Mouse (Mus musculus) embryonic fibroblast, embryonic 13.5 days (primary cell): ENCODE measurements around the gene Agap1. TPM values are rescaled to one million over a fixed set of nuclear protein-coding genes. Genes with fewer than 3 reads are reported as not detected.

ENCODE experiments used
- H3K27ac ChIP-seq: 2 replicates; pipeline ENCODE4 v1.5.1; 2012; ENCODE audit warnings: low read length, control low read depth, inconsistent platforms; ENCODE audit not compliant: insufficient read depth
- H3K4me1 ChIP-seq: 2 replicates; pipeline ENCODE4 v1.6.1; 2011; ENCODE audit warnings: low read length; ENCODE audit not compliant: control insufficient read depth, insufficient read depth
- H3K4me3 ChIP-seq: 2 replicates; pipeline ENCODE4 v1.5.1; 2011; ENCODE audit warnings: mild to moderate bottlenecking, control low read depth, low read length; ENCODE audit not compliant: insufficient read depth
- CTCF ChIP-seq: IDR thresholded peaks from 2 replicates; pipeline ENCODE4 v1.5.1; 2011; ENCODE audit warnings: mild to moderate bottlenecking, control low read depth, low read length, moderate library complexity, borderline replicate concordance; ENCODE audit not compliant: insufficient read depth
- POLR2A ChIP-seq: IDR thresholded peaks from 2 replicates; pipeline ENCODE4 v1.6.1; 2011; ENCODE audit warnings: low read depth, mild to moderate bottlenecking, control low read depth, low read length, moderate library complexity
- polyA plus RNA-seq: library from polyadenylated mRNA; stranded (reverse); fragments of >200 nt; gene quantifications from 2 replicates; pipeline ENCODE4 v1.2.4, GENCODE M21; 2011; ENCODE audit warnings: low read depth; ENCODE audit not compliant: missing spikeins, insufficient read length

Agap1 gene
- polyA plus RNA-seq, 1 experiment, result 32.1 TPM

DNA sequence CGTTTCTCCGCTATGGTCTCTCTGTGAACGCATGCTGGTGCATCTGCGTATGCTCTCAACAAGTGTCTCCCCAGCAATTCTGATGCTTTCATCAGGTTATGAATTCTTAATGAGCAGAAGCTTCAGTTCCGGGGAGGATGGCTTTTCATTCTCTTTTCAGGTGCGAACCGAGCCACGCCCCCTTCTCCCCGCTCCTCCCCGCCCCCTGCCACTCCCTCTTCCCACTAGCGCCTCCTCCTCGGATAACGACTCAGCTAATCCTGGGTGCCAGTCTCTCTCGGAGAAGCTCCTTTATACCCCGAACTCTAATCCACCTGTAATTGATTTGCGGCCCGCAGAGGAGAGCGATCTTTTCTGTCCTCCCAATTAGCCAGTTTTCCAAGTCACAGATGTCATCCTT, 463.5 kb downstream of the Agap1 start:
- Histone ChIP-seq H3K27ac (no peak overlapping the region), H3K4me1 (no peaks in the 10 kb centered on the region), H3K4me3 (no peak overlapping the region)
- TF ChIP-seq CTCF, result no peak
- TF ChIP-seq POLR2A, result no peak

GRCm38 (mm10) chr1:89919206-89919605, 464.6 kb downstream of the Agap1 start:
- TF ChIP-seq POLR2A (no peak), CTCF (no peak)
- no peak overlapping the region for H3K27ac ChIP-seq
- H3K4me1 ChIP-seq, result no peaks in the 10 kb centered on the region
- H3K4me3 ChIP-seq, result no peak overlapping the region

DNA sequence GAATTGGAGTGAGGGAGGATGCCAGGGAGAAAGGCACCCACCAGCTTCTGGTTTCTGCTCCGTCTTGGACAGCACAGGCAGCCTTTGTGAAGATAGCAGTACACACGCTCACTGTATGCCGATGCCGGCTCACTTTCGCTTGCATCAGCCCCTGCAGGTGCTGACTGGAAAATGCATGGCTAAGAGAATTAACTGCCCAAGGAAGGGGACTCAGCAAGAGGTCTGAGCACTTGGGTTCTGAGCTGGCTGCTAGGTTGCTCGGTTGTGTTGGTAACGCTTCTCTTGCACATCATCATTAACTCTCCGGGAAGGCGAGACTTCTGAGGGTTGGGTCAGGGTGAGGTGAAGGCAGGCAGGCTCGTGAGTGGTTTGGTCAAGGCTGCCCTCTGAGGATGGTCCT, 467.2 kb downstream of the Agap1 start:
- H3K4me3 ChIP-seq, result no peak overlapping the region
- no peak overlapping the region for H3K27ac ChIP-seq
- H3K4me1 ChIP-seq, result no peaks in the 10 kb centered on the region
- TF ChIP-seq POLR2A (no peak), CTCF (no peak)

GRCm38 (mm10) chr1:89922282-89922681, 467.7 kb downstream of the Agap1 start:
- Histone ChIP-seq H3K4me3 (no peak overlapping the region), H3K27ac (no peak overlapping the region), H3K4me1 (no peaks in the 10 kb centered on the region)
- no peak for TF ChIP-seq CTCF
- TF ChIP-seq POLR2A, result no peak

DNA sequence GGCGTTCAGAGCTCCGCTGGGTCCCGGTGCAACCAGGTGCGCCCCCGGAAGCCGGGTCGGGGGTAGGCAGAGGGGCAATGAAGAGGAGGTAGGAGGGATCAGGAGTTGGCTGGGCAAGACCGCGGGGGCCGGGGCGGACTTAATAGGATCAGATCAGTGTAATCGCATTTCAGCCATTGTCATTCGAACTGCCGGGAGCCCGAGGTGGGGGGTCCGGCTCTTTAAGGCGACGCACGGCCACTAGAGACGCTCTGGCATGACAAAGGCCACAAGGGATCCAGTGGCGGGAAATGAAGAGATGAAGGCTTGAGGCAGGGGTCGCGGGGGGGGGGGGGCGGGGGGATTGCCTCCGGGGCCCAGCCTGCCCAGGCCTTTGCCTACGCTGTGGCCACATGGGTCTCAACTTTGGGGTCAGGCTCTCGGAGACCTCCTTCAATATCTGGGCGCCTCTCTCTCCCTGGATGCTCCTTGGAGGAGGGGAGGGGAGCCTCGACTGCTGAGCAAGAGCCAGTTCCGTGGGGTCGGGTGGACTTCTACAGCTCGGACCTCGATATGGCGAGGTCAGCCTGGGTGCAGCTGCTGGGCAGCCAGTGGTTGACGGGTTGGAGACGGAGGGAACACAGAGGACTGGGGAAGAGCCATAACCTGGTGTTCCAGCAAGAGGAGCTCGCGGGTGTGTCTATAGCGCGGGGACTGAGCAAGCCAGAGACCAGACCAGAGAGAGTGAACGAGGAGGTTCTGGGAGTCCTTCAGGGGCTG, 468.5 kb downstream of the Agap1 start:
- H3K4me1 ChIP-seq, result peaks cover 2% of the 10 kb centered on the region; the same call in 1 of the 2 replicates
- no peak overlapping the region for H3K27ac ChIP-seq
- TF ChIP-seq POLR2A (no peak), CTCF (no peak)
- no peak overlapping the region for H3K4me3 ChIP-seq

DNA sequence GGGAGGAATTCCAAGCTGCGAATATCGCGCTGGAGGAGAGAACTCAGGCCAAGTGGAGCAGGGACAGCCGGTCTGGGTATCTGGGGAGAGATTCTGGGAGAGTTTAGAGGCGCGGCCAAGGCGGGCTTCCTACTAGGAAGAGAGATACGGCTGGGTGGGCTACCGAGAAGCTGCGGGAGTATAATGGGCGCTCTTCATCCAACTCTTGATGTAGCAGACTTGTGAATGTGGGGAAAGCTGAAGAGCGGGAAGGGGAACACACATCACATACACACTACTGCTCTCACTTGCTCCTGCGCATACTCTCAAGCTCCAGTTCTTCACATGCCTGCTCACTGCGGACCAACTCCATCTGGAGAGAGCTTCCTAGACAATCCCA, 469.0 kb downstream of the Agap1 start:
- no peak overlapping the region for H3K4me3 ChIP-seq

DNA sequence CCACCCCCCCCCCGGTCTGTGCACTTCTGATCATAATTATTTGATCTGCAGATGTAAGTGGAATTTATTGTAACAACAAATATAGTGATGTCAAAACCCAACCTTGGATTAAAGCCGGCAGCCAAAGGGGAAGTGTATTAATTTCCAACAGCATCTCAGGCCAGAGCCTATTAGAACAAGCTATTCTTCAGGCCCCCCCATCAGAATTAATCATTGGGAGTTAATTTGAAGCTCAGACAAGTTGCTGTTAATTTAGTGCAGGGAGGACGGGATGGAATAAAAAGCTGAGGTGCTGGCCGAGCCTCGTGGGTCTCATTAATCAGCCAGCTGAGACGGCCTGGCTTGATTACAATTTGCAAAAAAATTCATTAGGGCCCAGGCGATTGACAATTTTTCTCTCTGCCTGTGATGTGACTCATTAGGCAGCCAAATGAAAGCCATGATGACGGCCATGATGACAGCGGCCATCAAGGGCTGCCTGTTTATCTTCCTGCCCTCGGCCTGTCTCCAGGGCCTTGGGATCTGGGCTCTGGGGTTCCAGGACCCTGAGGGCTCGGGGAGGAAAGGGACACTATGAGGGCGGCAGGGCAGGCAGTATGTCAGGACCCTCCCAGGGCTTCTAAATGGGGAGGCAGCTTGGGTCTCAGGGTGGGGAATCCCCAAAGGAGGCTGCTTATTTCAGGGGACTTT, 471.0 kb downstream of the Agap1 start:
- TF ChIP-seq POLR2A (no peak), CTCF (no peak)
- Histone ChIP-seq H3K4me1 (peaks cover 2% of the 10 kb centered on the region; the same call in 1 of the 2 replicates), H3K4me3 (no peak overlapping the region), H3K27ac (no peak overlapping the region)

More for the DNA sequence above, 469.0 kb downstream of the Agap1 start:
- TF ChIP-seq POLR2A (no peak), CTCF (no peak)
- H3K4me1 ChIP-seq, result peaks cover 2% of the 10 kb centered on the region; the same call in 1 of the 2 replicates
- no peak overlapping the region for H3K27ac ChIP-seq

DNA sequence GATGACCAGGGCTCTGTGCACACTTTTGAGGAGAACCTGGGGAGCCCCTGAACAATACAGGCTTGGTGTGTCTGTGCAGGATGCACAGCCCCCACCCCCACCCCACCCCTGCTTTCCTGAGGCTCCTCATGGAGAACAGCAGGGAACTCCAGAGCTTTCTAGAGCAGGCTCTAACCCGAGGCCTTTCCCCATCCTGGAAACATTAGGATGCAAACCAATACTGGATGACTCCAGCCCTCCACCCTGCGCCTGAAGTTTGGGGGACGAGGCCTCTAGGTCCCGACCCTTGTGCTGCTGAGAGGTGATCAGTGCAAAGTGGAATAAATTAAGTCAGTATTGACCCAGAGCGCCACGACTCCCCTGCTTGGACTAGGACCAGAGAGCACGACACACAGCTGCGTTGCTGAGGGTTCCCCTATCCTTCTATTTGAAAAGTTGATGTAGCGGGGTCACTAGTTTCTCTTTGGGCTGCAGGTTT, 472.0 kb downstream of the Agap1 start:
- Histone ChIP-seq H3K4me1 (peaks cover 2% of the 10 kb centered on the region; the same call in 1 of the 2 replicates), H3K4me3 (0 out of 2 replicates have a peak overlapping the region, but pooled peaks have one; percentile 31)

GRCm38 (mm10) chr1:89927061-89927661, 472.6 kb downstream of the Agap1 start:
- no peak for TF ChIP-seq POLR2A
- TF ChIP-seq CTCF, result no peak
- Histone ChIP-seq H3K4me3 (peak overlapping the region; percentile 31), H3K27ac (no peak overlapping the region), H3K4me1 (peaks cover 2% of the 10 kb centered on the region; the same call in 1 of the 2 replicates)

More for the DNA sequence above, 472.0 kb downstream of the Agap1 start:
- no peak overlapping the region for H3K27ac ChIP-seq
- TF ChIP-seq POLR2A (no peak), CTCF (no peak)
